Mouse (Mus musculus) liver, embryonic 12.5 days (tissue): ENCODE results near the gene Larp6. TPM values are rescaled to one million over a fixed set of nuclear protein-coding genes. Genes with fewer than 3 reads are reported as not detected.

Experiments
- ATAC-seq: fragments of 200-750 bp; cut with Nextera tagmentation; 2 replicates; pipeline ENCODE4 v1.8.0; 2017; ENCODE audit warnings: moderate number of reproducible peaks, mild to moderate bottlenecking, moderate library complexity
- H3K27ac ChIP-seq: fragments of 300-500 bp; sonication (generic); 2 replicates; pipeline ENCODE4 v1.5.1; 2016; ENCODE audit warnings: mild to moderate bottlenecking
- H3K27me3 ChIP-seq: fragments of 300-500 bp; sonication (generic); replicated peaks from 2 replicates; pipeline ENCODE4 v1.6.1; 2016; ENCODE audit warnings: mild to moderate bottlenecking, moderate library complexity
- H3K36me3 ChIP-seq: fragments of 300-500 bp; sonication (generic); 2 replicates; pipeline ENCODE4 v1.6.1; 2016; ENCODE audit warnings: mild to moderate bottlenecking, moderate library complexity
- H3K4me1 ChIP-seq: fragments of 300-500 bp; sonication (generic); 2 replicates; pipeline ENCODE4 v1.6.1; 2016
- H3K4me2 ChIP-seq: fragments of 300-500 bp; sonication (generic); 2 replicates; pipeline ENCODE4 v1.6.1; 2016; ENCODE audit warnings: mild to moderate bottlenecking, moderate library complexity
- H3K4me3 ChIP-seq: fragments of 300-500 bp; sonication (generic); 2 replicates; pipeline ENCODE4 v1.5.1; 2016; ENCODE audit warnings: mild to moderate bottlenecking, moderate library complexity
- H3K9ac ChIP-seq: fragments of 300-500 bp; sonication (generic); 2 replicates; pipeline ENCODE4 v1.6.1; 2016; ENCODE audit warnings: mild to moderate bottlenecking, moderate library complexity
- H3K9me3 ChIP-seq: fragments of 300-500 bp; sonication (generic); replicated peaks from 2 replicates; pipeline ENCODE4 v1.6.1; 2016; ENCODE audit warnings: mild to moderate bottlenecking, moderate library complexity
- WGBS: fragments of 180-500 bp; shearing (Covaris S2); methylation state at CpG from one replicate; pipeline ENCODE4 v1.1.7; 2016; ENCODE audit not compliant: insufficient replicate concordance; 5-methylcytosine and 5-hydroxymethylcytosine counted together
- polyA plus RNA-seq: library from polyadenylated mRNA; unstranded; fragments of >200 nt; fragmentation: Nextera tagmentation; extraction: Ambion mirVana; gene quantifications from 2 replicates; pipeline ENCODE4 v1.2.1, GENCODE M21; 2016

Larp6 gene
- polyA plus RNA-seq, 1 experiment from 2014 or later = 0.05 TPM

GRCm38 (mm10) chr9:60687891-60688324, 24.9 kb upstream of the Larp6 start, which contains the start of gene Lrrc49:
Gene Lrrc49 (minus strand): TSS chr9:60688158.
- 0% methylated on average over 21 of the region's 21 CpGs for WGBS
- peak within 1 kb of the TSS; percentile 61 for H3K4me3 ChIP-seq
- H3K27ac ChIP-seq = 0 out of 2 replicates have a peak within 1 kb of the TSS, but pooled peaks have one; percentile 30
- H3K36me3 ChIP-seq = no peaks in the 10 kb centered on the region
- H3K27me3 ChIP-seq = no peaks in the 10 kb centered on the region
- peak within 1 kb of the TSS; percentile 71 for H3K4me2 ChIP-seq
- H3K9me3 ChIP-seq = no peaks in the 10 kb centered on the region
- peaks cover 9% of the 10 kb centered on the region; the same call in 1 of the 2 replicates for H3K4me1 ChIP-seq
- H3K9ac ChIP-seq = peak within 1 kb of the TSS; percentile 60
- ATAC-seq = peak; percentile 74

GRCm38 (mm10) chr9:60692624-60693023, 20.2 kb upstream of the Larp6 start:
- Histone ChIP-seq H3K9ac (no peak overlapping the region), H3K36me3 (no peaks in the 10 kb centered on the region), H3K4me3 (no peak overlapping the region), H3K4me2 (no peak overlapping the region), H3K4me1 (peaks cover 5% of the 10 kb centered on the region; the same call in 1 of the 2 replicates), H3K27ac (no peak overlapping the region), H3K9me3 (no peaks in the 10 kb centered on the region), H3K27me3 (no peaks in the 10 kb centered on the region)
- no peak for ATAC-seq
- WGBS = 46% methylated on average over 4 of the region's 4 CpGs

GRCm38 (mm10) chr9:60693986-60694385, 18.8 kb upstream of the Larp6 start:
- no peak overlapping the region for H3K9ac ChIP-seq
- no peaks in the 10 kb centered on the region for H3K27me3 ChIP-seq
- 43% methylated on average over 2 of the region's 2 CpGs for WGBS
- no peak overlapping the region for H3K4me2 ChIP-seq
- no peak for ATAC-seq
- no peaks in the 10 kb centered on the region for H3K36me3 ChIP-seq
- no peak overlapping the region for H3K4me3 ChIP-seq
- H3K9me3 ChIP-seq = no peaks in the 10 kb centered on the region
- no peak overlapping the region for H3K27ac ChIP-seq
- H3K4me1 ChIP-seq = no peaks in the 10 kb centered on the region

GRCm38 (mm10) chr9:60696271-60696985, 16.4 kb upstream of the Larp6 start:
- H3K9ac ChIP-seq = no peak overlapping the region
- no peaks in the 10 kb centered on the region for H3K4me1 ChIP-seq
- H3K27me3 ChIP-seq = no peaks in the 10 kb centered on the region
- no peak overlapping the region for H3K4me2 ChIP-seq
- no peaks in the 10 kb centered on the region for H3K36me3 ChIP-seq
- no peak overlapping the region for H3K27ac ChIP-seq
- H3K9me3 ChIP-seq = no peaks in the 10 kb centered on the region
- WGBS = 55% methylated on average over 6 of the region's 6 CpGs
- ATAC-seq = no peak
- no peak overlapping the region for H3K4me3 ChIP-seq

GRCm38 (mm10) chr9:60699581-60700231, 13.1 kb upstream of the Larp6 start:
- Histone ChIP-seq H3K9me3 (no peaks in the 10 kb centered on the region), H3K4me1 (no peaks in the 10 kb centered on the region), H3K27ac (no peak overlapping the region), H3K4me3 (no peak overlapping the region), H3K27me3 (no peaks in the 10 kb centered on the region), H3K36me3 (no peaks in the 10 kb centered on the region), H3K9ac (no peak overlapping the region), H3K4me2 (no peak overlapping the region)
- no peak for ATAC-seq
- WGBS = 70% methylated on average over 18 of the region's 18 CpGs

- no peak for ATAC-seq
- Histone ChIP-seq H3K4me1 (no peaks in the 10 kb centered on the region), H3K9ac (no peak overlapping the region), H3K4me3 (no peak overlapping the region), H3K4me2 (no peak overlapping the region), H3K27ac (no peak overlapping the region), H3K36me3 (no peaks in the 10 kb centered on the region), H3K27me3 (peaks cover 12% of the 10 kb centered on the region), H3K9me3 (no peaks in the 10 kb centered on the region)
- WGBS = 70% methylated on average over 2 of the region's 2 CpGs
Measured at GRCm38 (mm10) chr9:60707594-60707993, 5.2 kb upstream of the Larp6 start.

GRCm38 (mm10) chr9:60708606-60709005, 4.2 kb upstream of the Larp6 start:
- Histone ChIP-seq H3K27ac (no peak overlapping the region), H3K4me2 (no peak overlapping the region), H3K36me3 (no peaks in the 10 kb centered on the region), H3K27me3 (peaks cover 23% of the 10 kb centered on the region), H3K9ac (no peak overlapping the region), H3K4me1 (no peaks in the 10 kb centered on the region), H3K9me3 (no peaks in the 10 kb centered on the region), H3K4me3 (no peak overlapping the region)
- ATAC-seq = no peak
- 80% methylated on average over 5 of the region's 5 CpGs for WGBS

- Histone ChIP-seq H3K4me2 (no peak overlapping the region), H3K4me1 (no peaks in the 10 kb centered on the region), H3K4me3 (no peak overlapping the region), H3K36me3 (no peaks in the 10 kb centered on the region), H3K9me3 (no peaks in the 10 kb centered on the region), H3K27me3 (peaks cover 34% of the 10 kb centered on the region), H3K9ac (no peak overlapping the region), H3K27ac (no peak overlapping the region)
- ATAC-seq = no peak
- 64% methylated on average over 6 of the region's 6 CpGs for WGBS
Measured at GRCm38 (mm10) chr9:60709721-60710120, 3.1 kb upstream of the Larp6 start.

GRCm38 (mm10) chr9:60712011-60712410, 778 bp upstream of the Larp6 start:
- Histone ChIP-seq H3K9ac (no peak overlapping the region), H3K4me3 (no peak overlapping the region), H3K4me1 (no peaks in the 10 kb centered on the region), H3K9me3 (no peaks in the 10 kb centered on the region), H3K27ac (no peak overlapping the region), H3K27me3 (peaks cover 37% of the 10 kb centered on the region), H3K36me3 (no peaks in the 10 kb centered on the region), H3K4me2 (no peak overlapping the region)
- WGBS = 64% methylated on average over 5 of the region's 5 CpGs
- no peak for ATAC-seq

- H3K9me3 ChIP-seq = no peaks in the 10 kb centered on the region
- WGBS = 35% methylated on average over 4 of the region's 4 CpGs
- H3K4me2 ChIP-seq = peak overlapping the region; percentile 72
- H3K4me1 ChIP-seq = no peaks in the 10 kb centered on the region
- no peak overlapping the region for H3K9ac ChIP-seq
- H3K27me3 ChIP-seq = peaks cover 37% of the 10 kb centered on the region
- no peak overlapping the region for H3K4me3 ChIP-seq
- H3K27ac ChIP-seq = no peak overlapping the region
- H3K36me3 ChIP-seq = no peaks in the 10 kb centered on the region
- ATAC-seq = no peak
Measured at GRCm38 (mm10) chr9:60713616-60714015, 827 bp downstream of the Larp6 start.

GRCm38 (mm10) chr9:60714191-60714590, 1.4 kb downstream of the Larp6 start:
- H3K36me3 ChIP-seq = no peaks in the 10 kb centered on the region
- H3K9me3 ChIP-seq = no peaks in the 10 kb centered on the region
- H3K9ac ChIP-seq = no peak overlapping the region
- H3K27me3 ChIP-seq = peaks cover 37% of the 10 kb centered on the region
- no peaks in the 10 kb centered on the region for H3K4me1 ChIP-seq
- ATAC-seq = no peak
- H3K4me3 ChIP-seq = no peak overlapping the region
- H3K4me2 ChIP-seq = no peak overlapping the region
- WGBS = 75% methylated on average over 6 of the region's 6 CpGs
- H3K27ac ChIP-seq = no peak overlapping the region

- Histone ChIP-seq H3K9me3 (no peaks in the 10 kb centered on the region), H3K4me1 (no peaks in the 10 kb centered on the region), H3K4me2 (no peak overlapping the region), H3K27ac (no peak overlapping the region), H3K27me3 (peaks cover 37% of the 10 kb centered on the region), H3K4me3 (no peak overlapping the region), H3K36me3 (no peaks in the 10 kb centered on the region), H3K9ac (no peak overlapping the region)
- no peak for ATAC-seq
- 75% methylated on average over 4 of the region's 4 CpGs for WGBS
Measured at GRCm38 (mm10) chr9:60715271-60715670, 2.5 kb downstream of the Larp6 start.
